Mouse (Mus musculus) CD8-positive naive resting alpha-beta T cell, adult 2 months (primary cell): ENCODE data around the gene Kif13a.

ENCODE experiments used
- DNase-seq, 2 experiments: peaks; one replicate each; pipeline ENCODE4 v3.0.0; 2022; ENCODE audit warnings: low read depth in 2 of 2, low spot score in 2 of 2

The Kif13a gene

DNA sequence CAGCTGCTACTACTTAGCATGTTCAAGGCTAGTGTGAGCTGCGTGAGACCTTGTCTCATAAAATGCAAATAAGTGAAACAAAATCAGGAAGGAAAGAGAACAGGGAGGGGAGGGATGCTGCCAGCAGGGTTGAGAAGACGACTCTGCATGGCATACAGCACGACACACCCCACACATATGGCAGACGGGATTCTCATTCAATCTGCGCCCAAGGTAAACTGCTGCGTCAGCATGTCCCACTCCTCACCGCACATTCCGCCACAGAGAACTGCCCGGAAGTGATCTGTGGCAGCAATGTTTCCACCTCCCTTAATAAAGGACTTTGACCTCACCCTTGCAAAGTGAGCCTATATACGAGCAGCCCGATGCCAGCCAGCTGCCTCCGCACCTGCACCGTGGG, 4.0 kb downstream of the Kif13a start:
- DNase-seq: no peak

DNA sequence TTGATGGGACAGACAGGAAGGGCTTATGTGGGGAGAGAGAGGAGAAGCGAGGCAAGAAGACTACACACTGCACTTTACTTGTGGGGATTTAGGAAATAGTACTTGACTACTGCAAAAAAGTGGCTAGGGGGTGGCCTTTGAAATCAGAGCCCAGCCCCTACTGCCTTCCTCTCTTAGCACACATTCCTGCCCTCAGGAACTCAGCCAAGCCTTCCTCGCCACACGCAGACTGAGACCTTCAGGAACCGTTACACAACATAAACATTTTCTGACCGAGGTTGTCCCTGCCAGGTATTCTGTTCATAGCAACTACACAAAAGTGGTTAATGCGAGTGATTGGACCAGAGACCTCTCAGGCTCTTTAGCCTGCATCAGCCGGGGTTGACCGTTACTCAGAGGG, 8.1 kb downstream of the Kif13a start:
- DNase-seq: no peak

GRCm38 (mm10) chr13:46919797-46920196, 9.9 kb downstream of the Kif13a start:
- no peak for DNase-seq

- no peak for DNase-seq
Measured at GRCm38 (mm10) chr13:46918509-46918908, 11.2 kb downstream of the Kif13a start.

DNA sequence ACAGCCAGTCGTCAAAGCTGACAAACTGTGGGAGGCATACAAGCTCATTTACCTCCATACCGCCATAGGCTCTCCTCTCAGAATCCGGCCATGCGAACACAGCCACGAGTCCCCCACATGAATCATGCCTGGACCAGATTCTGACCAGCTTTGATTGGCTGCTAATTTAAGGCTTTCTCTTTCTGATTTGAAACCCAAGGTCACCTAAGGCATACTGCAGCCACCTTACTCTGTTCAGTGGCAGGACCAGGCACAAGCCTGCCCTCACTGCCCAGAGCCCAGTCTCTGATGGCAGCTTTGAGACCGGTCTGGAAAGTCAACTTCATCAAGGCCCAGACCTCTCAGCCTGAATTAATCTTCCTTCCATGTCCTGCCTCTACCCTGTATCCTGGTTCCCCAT, 17.7 kb downstream of the Kif13a start:
- DNase-seq: no peak

DNA sequence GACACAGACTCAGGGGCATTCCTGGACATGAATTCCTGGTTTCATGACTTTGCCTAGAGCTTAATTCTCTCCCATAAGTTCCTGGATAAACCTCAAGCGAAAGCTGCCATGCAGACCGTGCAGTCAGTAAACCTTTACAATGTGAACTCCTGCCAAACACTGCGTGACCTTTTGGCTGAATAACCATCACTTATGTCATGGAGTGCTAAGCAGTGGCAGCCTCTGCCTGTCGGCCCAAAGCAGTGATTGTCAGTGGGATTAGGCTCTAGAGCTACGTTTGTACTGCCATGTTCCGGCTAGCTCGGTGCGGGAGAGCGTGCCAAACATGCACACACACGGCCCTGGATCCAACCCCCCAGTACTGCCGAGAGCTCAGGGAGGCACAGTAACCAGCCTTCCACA, 18.6 kb downstream of the Kif13a start:
- DNase-seq: no peak

DNA sequence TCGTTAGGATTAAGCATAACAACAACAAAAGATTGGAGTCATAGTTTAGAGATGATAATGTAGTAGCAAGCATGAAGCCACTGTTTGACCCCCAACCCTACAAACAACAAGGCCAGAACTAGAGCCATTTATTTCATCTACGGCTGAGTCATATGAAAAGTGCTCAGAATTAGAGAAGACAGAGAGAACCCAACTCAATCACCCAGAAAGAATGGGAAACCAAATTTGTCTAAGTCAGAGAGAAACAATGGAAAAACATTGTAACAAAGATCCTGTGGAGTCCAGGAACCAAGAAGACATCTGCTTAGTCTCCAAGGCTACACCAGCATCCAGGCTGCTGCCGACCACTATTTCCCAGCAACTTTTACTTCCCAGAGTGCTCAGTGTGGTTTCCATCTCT, 19.7 kb downstream of the Kif13a start:
- DNase-seq: no peak

GRCm38 (mm10) chr13:46909005-46909565, 20.6 kb downstream of the Kif13a start:
- no peak for DNase-seq

- DNase-seq: no peak
Measured at GRCm38 (mm10) chr13:46908387-46908786, 21.3 kb downstream of the Kif13a start.

DNA sequence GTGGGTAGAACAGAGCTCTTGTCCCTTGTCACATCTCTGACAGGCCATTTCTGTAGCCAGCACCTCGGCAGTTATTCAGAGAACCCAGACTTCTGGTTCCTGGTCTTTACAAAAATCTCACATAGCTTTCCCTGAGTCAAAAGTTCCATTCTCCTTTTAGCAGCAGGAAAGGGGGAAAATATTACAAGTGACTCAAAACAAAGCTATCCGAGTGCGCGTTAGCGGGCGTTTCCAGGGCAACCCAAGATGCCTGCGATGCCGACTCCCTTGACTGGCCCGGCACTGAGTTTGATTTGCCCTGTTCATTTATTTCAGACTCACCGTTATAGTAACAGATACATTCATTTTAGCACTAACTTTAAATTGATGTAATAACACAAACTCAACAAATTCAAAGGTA, 21.8 kb downstream of the Kif13a start:
- no peak for DNase-seq

DNA sequence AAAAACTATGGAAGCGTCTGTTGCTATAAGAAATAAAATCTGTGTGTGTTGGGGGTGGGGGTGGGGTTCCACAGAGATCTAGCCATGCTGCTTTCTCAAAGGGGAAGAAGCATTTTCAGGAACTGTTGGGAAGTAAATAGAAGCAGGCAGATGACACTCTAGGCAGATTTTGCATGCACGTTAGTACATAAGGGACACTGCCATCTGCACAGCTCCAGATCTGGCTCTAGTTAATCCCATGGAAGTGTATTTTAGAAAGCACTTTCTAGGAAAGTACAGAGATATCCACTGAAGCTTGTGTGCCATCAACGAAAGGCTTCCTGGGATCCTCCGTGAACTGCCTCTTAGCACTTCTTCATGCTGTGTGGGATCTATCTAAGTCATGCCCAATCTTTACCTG, 22.6 kb downstream of the Kif13a start:
- no peak for DNase-seq

- no peak for DNase-seq
Measured at GRCm38 (mm10) chr13:46905971-46906370, 23.7 kb downstream of the Kif13a start.

DNA sequence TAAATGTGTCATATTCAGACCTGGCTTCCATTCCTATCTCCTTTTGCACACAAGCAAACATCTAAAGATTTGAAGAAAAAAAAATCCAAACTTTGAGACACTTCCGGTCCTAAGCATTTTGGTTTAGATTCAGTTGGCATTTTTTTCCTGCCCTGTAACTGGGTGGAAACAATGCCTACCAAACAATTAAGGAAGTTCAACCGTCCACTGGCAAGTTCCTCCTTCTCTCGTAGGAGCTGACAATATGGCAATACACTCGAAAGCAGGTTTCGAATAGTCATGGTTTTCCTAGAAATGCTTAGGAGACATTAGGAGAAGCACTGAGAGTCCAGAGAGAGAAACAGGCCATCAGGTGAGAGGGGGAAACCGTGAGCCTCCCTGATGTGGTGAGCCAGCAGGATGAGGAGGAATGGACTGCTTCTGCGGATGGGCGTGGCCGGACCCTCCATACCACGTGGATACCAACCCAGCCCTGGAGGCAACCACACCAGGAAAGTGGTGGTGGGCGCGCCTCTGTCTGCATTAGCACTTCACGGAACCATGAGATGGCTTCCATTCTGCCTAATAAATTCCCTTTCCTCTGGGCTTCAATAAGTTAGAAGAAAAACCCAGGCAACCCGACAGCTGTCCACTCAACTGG, 24.6 kb downstream of the Kif13a start:
- DNase-seq: no peak

- DNase-seq: no peak
Measured at GRCm38 (mm10) chr13:46902568-46903255, 27.0 kb downstream of the Kif13a start.

DNA sequence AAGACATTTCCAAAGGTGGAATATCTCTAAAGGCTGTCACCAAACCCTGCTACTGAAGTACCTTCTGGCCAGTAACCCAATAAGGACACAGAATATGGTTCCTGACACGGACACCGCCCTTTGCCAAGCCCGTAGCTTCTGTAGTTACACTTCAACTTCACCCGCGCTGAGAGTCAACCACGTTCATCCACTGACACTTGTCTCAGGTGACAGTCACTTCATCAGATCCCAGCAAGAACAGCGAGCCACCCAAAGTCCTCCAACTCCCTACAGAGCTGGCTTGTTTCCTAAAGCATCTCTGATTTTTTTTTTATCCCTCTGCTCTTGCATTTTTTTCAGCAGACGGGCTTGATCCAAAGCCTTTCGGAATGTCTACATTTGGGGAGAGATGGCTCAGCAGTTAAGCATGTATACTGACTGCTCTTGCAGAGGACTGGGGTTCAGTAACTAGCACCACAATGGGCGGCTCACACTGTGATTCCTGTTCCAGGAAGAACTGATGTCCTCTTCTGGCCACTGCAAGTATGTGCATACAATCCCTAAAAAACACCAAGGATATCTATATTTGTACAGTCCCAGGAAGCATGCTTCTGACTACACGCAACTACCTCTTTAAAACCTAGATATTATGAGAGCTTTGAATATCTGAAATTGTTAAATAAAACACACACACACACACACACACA, 28.7 kb downstream of the Kif13a start:
- no peak for DNase-seq

GRCm38 (mm10) chr13:46898837-46899236, 30.8 kb downstream of the Kif13a start:
- DNase-seq: no peak

DNA sequence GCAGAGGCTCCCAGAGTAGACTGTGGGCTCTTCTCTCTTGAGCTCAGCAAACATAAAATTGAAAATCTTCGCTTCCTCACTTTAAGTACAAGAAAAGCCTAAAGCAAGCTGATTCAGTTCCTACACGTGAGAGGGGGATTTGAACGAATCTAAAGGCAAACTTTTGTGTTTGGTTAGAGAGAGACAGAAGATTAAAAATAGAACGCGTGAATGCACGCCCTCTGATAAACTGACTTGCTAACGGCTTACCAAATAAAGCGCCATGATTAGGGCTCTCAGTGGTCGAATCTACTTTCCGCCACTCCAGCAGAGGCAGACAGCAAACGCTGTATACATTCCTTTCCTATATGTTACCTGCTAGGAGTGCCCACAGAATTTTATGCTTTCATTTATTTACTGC, 31.3 kb downstream of the Kif13a start:
- no peak for DNase-seq

GRCm38 (mm10) chr13:46892380-46892779, 37.3 kb downstream of the Kif13a start:
- no peak for DNase-seq

DNA sequence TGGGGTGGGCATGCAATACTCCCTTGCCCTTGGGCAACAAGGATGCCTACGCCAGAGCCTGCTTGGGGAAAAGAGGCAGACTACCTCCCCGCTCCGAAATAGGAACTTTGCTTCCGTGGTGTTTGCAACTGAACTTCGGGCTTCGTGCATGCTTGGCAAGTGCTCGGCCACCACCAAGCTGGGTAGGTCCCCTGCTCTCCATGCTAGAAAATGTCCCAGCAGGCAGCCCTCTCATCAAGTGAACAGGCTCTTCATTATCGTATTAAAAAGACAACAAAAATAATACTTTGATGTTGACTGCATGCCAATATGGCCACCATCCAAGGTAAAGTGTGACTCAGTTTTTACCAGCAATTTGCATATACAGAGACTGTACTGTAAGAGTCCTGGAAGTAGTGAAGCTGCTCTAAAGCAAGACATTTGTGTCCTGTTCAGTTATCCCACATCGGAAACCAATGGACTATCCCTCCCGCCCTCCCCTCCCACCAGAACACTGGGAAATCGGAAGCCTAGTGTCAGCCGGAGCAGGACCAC, 41.5 kb downstream of the Kif13a start:
- DNase-seq: no peak

DNA sequence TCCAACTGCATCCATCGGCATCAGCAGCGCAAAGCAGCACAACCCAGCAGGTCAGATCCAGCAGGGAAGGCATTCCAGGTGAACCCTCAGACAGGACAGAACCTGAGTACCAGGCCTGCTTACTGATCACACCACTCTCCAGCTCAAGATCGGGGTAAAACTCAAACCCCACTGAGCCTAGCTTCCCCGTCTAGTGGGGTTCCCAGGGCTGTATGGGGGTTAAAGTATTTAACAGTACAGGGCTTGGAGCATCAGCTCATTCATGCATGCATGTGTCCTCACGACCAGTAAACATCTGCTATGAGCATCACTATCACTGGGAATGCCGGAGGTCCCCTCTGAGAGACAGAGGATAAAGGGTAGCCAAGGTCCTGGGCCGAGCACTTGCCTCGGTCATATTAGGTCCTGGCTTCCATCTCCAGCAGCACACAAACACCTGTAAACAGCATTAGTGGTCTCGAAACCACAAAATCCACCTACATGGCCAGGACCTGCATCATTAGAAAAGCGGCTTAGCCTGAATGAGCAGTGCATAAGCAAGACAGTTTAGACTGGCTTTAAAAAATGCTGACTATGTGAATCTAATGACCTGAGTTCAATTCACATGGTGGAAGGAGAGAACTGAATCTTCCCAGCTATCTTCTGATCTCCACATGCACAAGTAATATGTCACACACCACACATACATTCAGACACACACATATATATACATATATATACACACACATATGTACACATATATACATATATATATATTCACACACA, 43.0 kb downstream of the Kif13a start:
- no peak for DNase-seq

- DNase-seq: no peak
Measured at GRCm38 (mm10) chr13:46885759-46886060, 44.0 kb downstream of the Kif13a start.
